Mouse (Mus musculus) heart, adult 2 months (tissue): Measurements from ENCODE around the gene Zfp523.

Experiments used
- EP300 ChIP-seq: fragments of 200-500 bp; IDR thresholded peaks from 2 replicates; pipeline ENCODE4 v1.6.1; 2011; ENCODE audit warnings: low read depth, low read length, control low read depth; ENCODE audit not compliant: insufficient read depth
- POLR2A ChIP-seq: fragments of 200-500 bp; IDR thresholded peaks from 2 replicates; pipeline ENCODE4 v1.6.1; 2011; ENCODE audit warnings: mild to moderate bottlenecking, low read depth, low read length, control low read depth; ENCODE audit not compliant: insufficient read depth

GRCm38 (mm10) chr17:28251579-28252280, 74.8 kb downstream of the Zfp523 start:
- TF ChIP-seq POLR2A, result no peak
- TF ChIP-seq EP300, result no peak
